Mouse (Mus musculus): ENCODE data around the gene Tbxas1. TPM values are rescaled to one million over a fixed set of nuclear protein-coding genes. Genes with fewer than 3 reads are reported as not detected.
A peak's percentile ranks its signal among the peaks of the same experiment; 100 is the strongest.

Gene Tbxas1
- polyA plus RNA-seq, 1 experiment from 2014 or later: 2.0 TPM

DNA sequence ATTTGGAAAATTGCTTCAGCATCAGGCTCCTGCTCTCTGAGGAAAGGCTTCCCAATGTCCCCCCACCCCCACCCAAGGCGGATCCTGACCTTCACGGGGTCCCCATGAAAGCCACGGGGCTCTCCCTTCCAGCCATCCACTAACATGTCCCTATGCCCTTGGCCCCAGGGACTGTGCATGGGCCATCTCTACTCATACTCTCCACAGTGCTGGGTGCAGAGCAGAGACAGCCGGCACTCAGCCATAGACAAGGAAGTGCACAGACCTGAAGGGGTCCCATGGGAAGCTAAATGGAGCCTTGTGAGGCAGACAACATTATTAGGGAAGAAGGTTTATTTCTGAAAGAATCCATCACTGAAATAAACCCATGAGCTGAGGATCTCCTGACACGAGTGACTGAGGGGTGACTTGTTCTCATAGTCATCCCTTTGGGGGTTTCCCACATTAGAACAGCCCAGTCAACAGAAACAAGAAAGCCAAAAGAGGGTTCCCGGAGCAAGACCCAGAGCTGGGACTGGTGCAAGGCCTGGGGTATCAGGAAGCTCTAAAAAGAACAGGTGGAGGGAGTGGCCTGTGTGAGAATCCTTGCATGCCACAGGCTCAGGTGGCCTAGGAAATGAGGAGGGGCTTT lies 179.8 kb downstream of the Tbxas1 start:
- 79% methylated on average over 6 of the region's 6 CpGs for WGBS
- no peak for DNase-seq (ENCODE audit: low spot score)
- TF ChIP-seq CTCF (IDR thresholded peaks at IDR 0.05; ENCODE audit: low read depth) (no peak), EP300 (optimal IDR thresholded peaks at IDR 0.05) (no peak)
- H3K27ac ChIP-seq (replicated peaks): no peak overlapping the region
- no peaks in the 10 kb centered on the region for H3K36me3 ChIP-seq (ENCODE audit: control insufficient read depth, insufficient read depth, low read length)
- no peak overlapping the region for H3K4me2 ChIP-seq (replicated peaks; ENCODE audit: low read depth)
- no peaks in the 10 kb centered on the region for H3K27me3 ChIP-seq (ENCODE audit: control insufficient read depth, insufficient read depth, low read length)
- no peak overlapping the region for H3K9ac ChIP-seq (ENCODE audit: low read length)
- no peak overlapping the region for H3K4me3 ChIP-seq (ENCODE audit: low read depth, low read length)
- ATAC-seq (ENCODE audit: low FRiP score, low TSS enrichment): no peak
- H3K9me3 ChIP-seq (ENCODE audit: control insufficient read depth, low read length): no peaks in the 10 kb centered on the region
- no peaks in the 10 kb centered on the region; the same call in 1 of the 2 replicates for H3K4me1 ChIP-seq (replicated peaks; ENCODE audit: control insufficient read depth, insufficient read depth)

DNA sequence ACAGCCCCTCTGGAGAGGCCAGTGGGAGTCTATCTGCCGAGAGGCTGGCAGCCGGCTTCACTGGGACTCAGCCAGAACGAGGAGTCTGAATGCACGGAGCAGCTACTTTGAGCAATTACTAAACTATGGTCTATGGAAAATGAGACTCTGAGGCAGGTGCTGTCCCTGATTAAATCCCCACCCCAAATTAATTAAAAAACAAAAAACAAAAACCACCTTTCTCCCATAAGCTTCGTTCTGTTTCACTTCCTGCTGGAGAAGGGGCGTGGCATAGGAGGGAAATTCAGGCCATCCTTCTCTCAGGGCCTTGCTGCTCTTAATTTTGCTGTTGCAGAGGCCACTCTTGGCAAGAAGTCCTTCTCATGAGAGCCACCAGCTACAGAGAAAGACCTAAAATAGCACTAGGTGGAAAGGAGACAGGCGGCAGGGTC lies 180.6 kb downstream of the Tbxas1 start:
- no peak overlapping the region for H3K27ac ChIP-seq (replicated peaks)
- no peak overlapping the region for H3K4me3 ChIP-seq (ENCODE audit: low read depth, low read length)
- no peaks in the 10 kb centered on the region for H3K36me3 ChIP-seq (ENCODE audit: control insufficient read depth, insufficient read depth, low read length)
- DNase-seq (ENCODE audit: low spot score) (no peak), ATAC-seq (ENCODE audit: low FRiP score, low TSS enrichment) (no peak)
- H3K27me3 ChIP-seq (ENCODE audit: control insufficient read depth, insufficient read depth, low read length): no peaks in the 10 kb centered on the region
- H3K9ac ChIP-seq (ENCODE audit: low read length): no peak overlapping the region
- H3K4me1 ChIP-seq (replicated peaks; ENCODE audit: control insufficient read depth, insufficient read depth): no peaks in the 10 kb centered on the region; the same call in 1 of the 2 replicates
- 0 out of 2 replicates have a peak overlapping the region, but pooled peaks have one; percentile 15 for H3K4me2 ChIP-seq (replicated peaks; ENCODE audit: low read depth)
- H3K9me3 ChIP-seq (ENCODE audit: control insufficient read depth, low read length): no peaks in the 10 kb centered on the region
- TF ChIP-seq EP300 (optimal IDR thresholded peaks at IDR 0.05) (no peak), CTCF (IDR thresholded peaks at IDR 0.05; ENCODE audit: low read depth) (no peak)
- WGBS: 40% methylated on average over 7 of the region's 7 CpGs

DNA sequence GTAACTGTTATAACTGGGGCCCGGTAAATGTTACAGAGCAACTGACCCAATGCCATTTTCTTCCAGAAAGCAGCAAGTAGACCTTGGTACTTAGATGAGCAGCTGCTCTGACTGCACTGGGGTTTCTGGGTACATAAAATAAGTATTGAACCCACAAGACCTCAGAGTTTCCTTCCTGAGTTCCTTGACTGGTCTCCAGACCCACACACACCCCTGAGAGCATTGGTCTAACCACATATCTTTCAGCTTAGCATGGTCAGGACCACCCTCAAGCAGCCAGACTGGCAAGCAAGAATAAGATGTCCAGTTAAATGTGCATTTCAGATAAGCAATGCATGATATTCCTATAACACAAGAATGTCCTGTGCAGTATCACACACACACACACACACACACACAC lies 182.0 kb downstream of the Tbxas1 start:
- no peaks in the 10 kb centered on the region for H3K27me3 ChIP-seq (ENCODE audit: control insufficient read depth, insufficient read depth, low read length)

DNA sequence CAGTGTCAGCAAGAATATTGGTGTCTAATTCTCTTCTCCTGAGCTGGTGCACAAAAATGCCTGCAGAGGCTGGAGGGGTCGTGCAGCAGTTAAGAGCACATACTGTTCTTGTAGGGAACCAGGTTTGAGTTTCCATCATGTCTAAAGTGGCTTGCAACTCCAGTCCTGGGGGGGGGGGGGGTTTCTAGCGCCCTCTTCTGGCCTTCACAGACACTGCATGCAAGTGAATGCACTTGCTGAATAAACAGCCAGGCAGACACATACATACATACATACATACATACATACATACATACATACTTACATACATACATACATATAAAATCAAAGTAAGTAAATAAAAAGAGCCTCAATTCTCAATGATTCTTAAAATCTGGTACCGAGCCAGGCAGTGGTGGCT lies 183.2 kb downstream of the Tbxas1 start:
- 41% methylated on average over 3 of the region's 3 CpGs for WGBS
- Histone ChIP-seq H3K4me2 (replicated peaks; ENCODE audit: low read depth) (no peak overlapping the region), H3K9ac (ENCODE audit: low read length) (no peak overlapping the region), H3K27ac (replicated peaks) (no peak overlapping the region), H3K4me1 (replicated peaks; ENCODE audit: control insufficient read depth, insufficient read depth) (no peaks in the 10 kb centered on the region), H3K36me3 (ENCODE audit: control insufficient read depth, insufficient read depth, low read length) (no peaks in the 10 kb centered on the region), H3K27me3 (ENCODE audit: control insufficient read depth, insufficient read depth, low read length) (no peaks in the 10 kb centered on the region), H3K4me3 (ENCODE audit: low read depth, low read length) (no peak overlapping the region), H3K9me3 (ENCODE audit: control insufficient read depth, low read length) (no peaks in the 10 kb centered on the region)
- DNase-seq (ENCODE audit: low spot score): peak; percentile 37
- ATAC-seq (ENCODE audit: low FRiP score, low TSS enrichment): no peak
- no peak for TF ChIP-seq EP300 (optimal IDR thresholded peaks at IDR 0.05)
- peak; percentile 62 for TF ChIP-seq CTCF (IDR thresholded peaks at IDR 0.05; ENCODE audit: low read depth)

More for the DNA sequence above, 182.0 kb downstream of the Tbxas1 start:
- TF ChIP-seq CTCF (IDR thresholded peaks at IDR 0.05; ENCODE audit: low read depth) (no peak), EP300 (optimal IDR thresholded peaks at IDR 0.05) (no peak)
- DNase-seq (ENCODE audit: low spot score) (no peak), ATAC-seq (ENCODE audit: low FRiP score, low TSS enrichment) (no peak)
- Histone ChIP-seq H3K4me2 (replicated peaks; ENCODE audit: low read depth) (no peak overlapping the region), H3K27ac (replicated peaks) (no peak overlapping the region), H3K36me3 (ENCODE audit: control insufficient read depth, insufficient read depth, low read length) (no peaks in the 10 kb centered on the region), H3K9me3 (ENCODE audit: control insufficient read depth, low read length) (no peaks in the 10 kb centered on the region), H3K4me3 (ENCODE audit: low read depth, low read length) (no peak overlapping the region), H3K9ac (ENCODE audit: low read length) (no peak overlapping the region), H3K4me1 (replicated peaks; ENCODE audit: control insufficient read depth, insufficient read depth) (no peaks in the 10 kb centered on the region)
- WGBS: 89% methylated on average over 1 of the region's 1 CpGs

DNA sequence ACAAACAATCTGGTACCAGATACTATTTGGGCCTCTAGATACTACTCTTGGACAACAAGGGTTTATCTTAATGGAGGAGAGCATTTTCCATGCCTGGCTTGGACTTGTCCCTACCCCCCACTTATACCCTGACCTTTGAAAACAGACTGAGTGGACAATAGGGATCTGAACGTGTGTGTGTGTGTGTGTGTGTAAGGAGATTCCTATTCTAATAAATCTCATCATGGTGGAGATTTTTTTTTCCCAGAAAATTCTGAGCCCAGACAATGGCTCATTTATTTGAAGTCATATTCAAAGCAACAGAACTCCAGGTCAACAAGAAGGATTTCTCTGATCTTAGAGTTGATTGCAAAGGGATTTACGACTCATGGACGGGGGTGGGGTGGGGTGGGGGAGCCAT lies 183.7 kb downstream of the Tbxas1 start:
- no peaks in the 10 kb centered on the region for H3K36me3 ChIP-seq (ENCODE audit: control insufficient read depth, insufficient read depth, low read length)
- no peaks in the 10 kb centered on the region for H3K4me1 ChIP-seq (replicated peaks; ENCODE audit: control insufficient read depth, insufficient read depth)
- no peaks in the 10 kb centered on the region for H3K27me3 ChIP-seq (ENCODE audit: control insufficient read depth, insufficient read depth, low read length)
- no peak overlapping the region for H3K27ac ChIP-seq (replicated peaks)
- ATAC-seq (ENCODE audit: low FRiP score, low TSS enrichment): no peak
- no peak overlapping the region for H3K4me2 ChIP-seq (replicated peaks; ENCODE audit: low read depth)
- no peak for DNase-seq (ENCODE audit: low spot score)
- H3K9me3 ChIP-seq (ENCODE audit: control insufficient read depth, low read length): no peaks in the 10 kb centered on the region
- H3K9ac ChIP-seq (ENCODE audit: low read length): no peak overlapping the region
- WGBS: 25% methylated on average over 3 of the region's 3 CpGs
- no peak overlapping the region for H3K4me3 ChIP-seq (ENCODE audit: low read depth, low read length)
- TF ChIP-seq CTCF (IDR thresholded peaks at IDR 0.05; ENCODE audit: low read depth) (no peak), EP300 (optimal IDR thresholded peaks at IDR 0.05) (no peak)
